Mouse (Mus musculus) heart, postnatal 0 days (tissue): Measurements from ENCODE around the gene Cep89. TPM values are rescaled to one million over a fixed set of nuclear protein-coding genes. Genes with fewer than 3 reads are reported as not detected.

Experiments used
- ATAC-seq: fragments of 200-750 bp; cut with Nextera tagmentation; 2 replicates; pipeline ENCODE4 v1.8.0; 2017; ENCODE audit warnings: low read depth, moderate number of reproducible peaks, moderate library complexity; ENCODE audit not compliant: insufficient read depth
- DNase-seq: peaks from one replicate; pipeline ENCODE4 v3.0.0-alpha.2; 2016; ENCODE audit warnings: low spot score
- H3K27ac ChIP-seq: fragments of 300-500 bp; sonication (generic); 2 replicates; pipeline ENCODE4 v1.5.1; 2014; ENCODE audit warnings: low read depth, mild to moderate bottlenecking
- H3K27me3 ChIP-seq: fragments of 300-500 bp; sonication (generic); 2 replicates; pipeline ENCODE4 v1.6.1; 2014; ENCODE audit warnings: low read length, mixed read lengths; ENCODE audit not compliant: control insufficient read depth, insufficient read depth
- H3K36me3 ChIP-seq: fragments of 300-500 bp; sonication (generic); replicated peaks from 2 replicates; pipeline ENCODE4 v1.6.1; 2014; ENCODE audit warnings: low read length, mixed read lengths; ENCODE audit not compliant: control insufficient read depth, insufficient read depth
- H3K4me1 ChIP-seq: fragments of 300-500 bp; sonication (generic); 2 replicates; pipeline ENCODE4 v1.6.1; 2014; ENCODE audit warnings: antibody characterized with exemption; ENCODE audit not compliant: control insufficient read depth, insufficient read depth
- H3K4me2 ChIP-seq: fragments of 300-500 bp; sonication (generic); 2 replicates; pipeline ENCODE4 v1.6.1; 2014; ENCODE audit warnings: low read depth, mild to moderate bottlenecking, low read length, moderate library complexity
- H3K4me3 ChIP-seq: fragments of 300-500 bp; sonication (generic); 2 replicates; pipeline ENCODE4 v1.5.1; 2014; ENCODE audit warnings: low read depth, low read length
- H3K9ac ChIP-seq: fragments of 300-500 bp; sonication (generic); replicated peaks from 2 replicates; pipeline ENCODE4 v1.6.1; 2014; ENCODE audit warnings: low read depth, low read length, mixed read lengths
- H3K9me3 ChIP-seq: fragments of 300-500 bp; sonication (generic); replicated peaks from 2 replicates; pipeline ENCODE4 v1.6.1; 2016; ENCODE audit warnings: low read length; ENCODE audit not compliant: control insufficient read depth
- CTCF ChIP-seq: IDR thresholded peaks from 2 replicates; pipeline ENCODE4 v1.5.1; 2016; ENCODE audit warnings: antibody characterized with exemption, control low read depth, low read depth
- EP300 ChIP-seq: IDR thresholded peaks from 2 replicates; pipeline ENCODE4 v1.6.1; 2016; ENCODE audit warnings: antibody characterized with exemption, low read depth
- WGBS: fragments of 180-500 bp; shearing (Covaris S2); extraction: QIAGEN DNeasy Blood & Tissue Kit; methylation state at CpG from one replicate; pipeline ENCODE4 v1.1.7; 2014; 5-methylcytosine and 5-hydroxymethylcytosine counted together
- polyA plus RNA-seq: library from polyadenylated mRNA; unstranded; fragments of >200 nt; fragmentation: Nextera tagmentation; extraction: Ambion mirVana; gene quantifications from 2 replicates; pipeline ENCODE4 v1.2.1, GENCODE M21; 2015
- total RNA-seq: library from RNA; depleted of rRNA; stranded (reverse); fragments of >200 nt; gene quantifications from 2 replicates; pipeline ENCODE4 v1.2.3, GENCODE M21; 2014; ENCODE audit warnings: low replicate concordance

Cep89 gene
- total and polyA plus RNA-seq, 2 experiments from 2014 or later: 22.7 to 34.4 TPM

DNA sequence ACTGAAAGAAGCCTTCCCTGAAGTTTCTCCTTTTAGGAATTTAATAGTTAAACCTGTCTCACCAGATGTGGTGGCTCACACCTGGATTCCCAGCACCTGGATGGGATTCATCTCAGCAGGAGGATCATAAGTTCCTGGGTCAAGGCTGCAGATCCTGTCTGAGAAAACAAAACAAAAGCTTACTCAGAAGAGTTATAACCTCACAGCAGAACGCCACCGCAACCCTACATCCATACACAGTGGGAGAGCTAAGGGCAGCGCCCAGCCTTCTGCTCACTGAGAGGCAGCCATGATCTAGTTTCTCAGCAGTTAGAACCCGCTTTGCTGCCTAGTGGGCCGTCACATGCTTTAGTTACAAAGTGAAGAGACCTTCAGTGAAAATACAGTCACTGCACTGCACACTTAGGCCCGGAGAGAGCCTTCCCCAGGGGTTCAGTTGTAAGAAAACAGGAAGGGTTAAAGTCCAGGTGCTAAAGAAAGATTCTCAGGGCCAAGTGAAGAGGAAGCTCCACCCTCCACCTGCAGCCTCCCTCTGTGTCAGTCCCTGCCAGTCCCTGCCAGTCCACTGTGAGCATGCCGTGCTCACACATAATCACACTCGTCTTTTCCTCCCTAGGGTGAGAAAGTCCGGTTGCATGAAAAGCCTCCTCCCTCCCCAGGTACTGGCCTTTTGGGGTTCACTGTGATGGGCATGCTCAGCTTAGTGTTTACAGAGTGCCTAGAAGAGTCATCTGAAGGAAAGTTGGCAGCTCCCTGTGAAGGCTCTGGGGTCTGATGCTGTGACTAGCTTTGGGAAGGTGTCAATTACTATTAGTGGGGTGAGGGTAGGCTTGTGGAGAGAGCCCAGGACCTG is 19.2 kb downstream of the Cep89 start:
- Histone ChIP-seq H3K36me3 (peaks cover 72% of the 10 kb centered on the region), H3K9ac (no peak overlapping the region), H3K27me3 (no peaks in the 10 kb centered on the region), H3K4me1 (no peaks in the 10 kb centered on the region), H3K27ac (no peak overlapping the region; the same call in 1 of the 2 replicates), H3K4me2 (no peak overlapping the region), H3K9me3 (no peaks in the 10 kb centered on the region), H3K4me3 (no peak overlapping the region)
- no peak for DNase-seq
- no peak for TF ChIP-seq CTCF
- TF ChIP-seq EP300: no peak
- WGBS: 79% methylated on average over 9 of the region's 9 CpGs
- ATAC-seq: no peak

DNA sequence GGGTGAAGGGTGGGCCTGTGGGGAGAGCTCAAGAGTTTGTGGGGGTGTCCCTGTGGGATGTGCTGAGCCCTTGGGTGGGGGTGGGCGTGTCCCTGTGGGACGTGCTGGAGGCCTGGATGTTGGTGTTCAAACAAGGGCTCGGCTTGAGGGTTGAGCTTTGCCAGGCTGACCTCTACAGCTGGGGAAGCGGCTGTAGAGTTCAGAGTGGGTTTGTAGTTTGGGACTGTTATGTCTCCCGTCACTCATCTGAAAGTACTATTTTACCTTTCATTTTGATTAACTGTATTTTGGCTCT is 19.8 kb downstream of the Cep89 start:
- no peaks in the 10 kb centered on the region for H3K27me3 ChIP-seq
- H3K36me3 ChIP-seq: peaks cover 74% of the 10 kb centered on the region
- no peak overlapping the region for H3K4me2 ChIP-seq
- 80% methylated on average over 5 of the region's 5 CpGs for WGBS
- H3K4me3 ChIP-seq: no peak overlapping the region
- no peak for DNase-seq
- no peak for ATAC-seq
- H3K4me1 ChIP-seq: no peaks in the 10 kb centered on the region
- no peaks in the 10 kb centered on the region for H3K9me3 ChIP-seq
- no peak overlapping the region for H3K27ac ChIP-seq
- no peak for TF ChIP-seq CTCF
- no peak for TF ChIP-seq EP300
- H3K9ac ChIP-seq: no peak overlapping the region

DNA sequence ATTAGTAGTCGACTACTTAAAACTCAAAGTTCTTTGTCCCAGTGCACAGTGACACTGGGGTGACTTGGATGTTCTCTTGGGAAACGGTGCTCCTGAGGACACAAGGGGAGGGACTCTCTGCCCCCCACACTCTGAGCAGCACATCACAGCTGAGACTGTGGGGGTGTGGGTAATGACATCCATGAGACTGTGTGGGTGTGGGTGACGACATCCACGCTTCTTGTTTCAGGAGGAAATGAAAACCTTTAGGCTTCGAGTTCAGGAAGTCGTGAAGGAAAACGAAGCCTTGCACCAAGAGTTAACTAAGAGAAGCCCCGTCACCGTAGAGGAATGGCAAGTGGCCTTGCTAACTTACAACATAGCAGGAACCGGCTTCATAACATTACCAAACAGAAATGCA is 26.2 kb downstream of the Cep89 start:
- no peak for DNase-seq
- Histone ChIP-seq H3K4me1 (no peaks in the 10 kb centered on the region), H3K4me3 (no peak overlapping the region), H3K9me3 (no peaks in the 10 kb centered on the region), H3K36me3 (peaks cover 69% of the 10 kb centered on the region), H3K9ac (no peak overlapping the region), H3K27ac (no peak overlapping the region), H3K27me3 (no peaks in the 10 kb centered on the region), H3K4me2 (no peak overlapping the region)
- TF ChIP-seq CTCF (no peak), EP300 (no peak)
- 79% methylated on average over 10 of the region's 10 CpGs for WGBS
- ATAC-seq: no peak

DNA sequence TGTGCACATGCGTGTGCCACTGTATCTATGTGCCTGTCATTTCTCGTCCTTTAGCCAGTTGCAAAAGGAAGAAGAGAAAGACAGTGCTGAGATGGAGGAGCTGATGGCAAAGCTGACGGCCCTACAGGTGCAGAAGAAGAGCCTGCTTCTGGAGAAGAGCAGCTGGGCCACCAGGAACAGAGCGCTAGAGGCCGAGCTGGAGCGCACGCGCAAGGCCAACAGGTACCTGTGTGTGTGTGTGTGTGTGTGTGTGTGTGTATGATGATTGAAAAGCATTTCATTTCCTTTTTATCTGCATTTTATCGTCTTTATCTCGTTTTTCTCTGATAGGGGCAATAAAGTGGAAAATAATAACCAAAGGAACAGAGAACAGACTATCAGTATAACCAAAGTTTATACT is 31.3 kb downstream of the Cep89 start:
- Histone ChIP-seq H3K27ac (no peak overlapping the region), H3K9ac (no peak overlapping the region), H3K4me3 (no peak overlapping the region), H3K4me2 (no peak overlapping the region), H3K4me1 (no peaks in the 10 kb centered on the region), H3K27me3 (no peaks in the 10 kb centered on the region), H3K9me3 (no peaks in the 10 kb centered on the region), H3K36me3 (peaks cover 75% of the 10 kb centered on the region)
- ATAC-seq: no peak
- DNase-seq: no peak
- WGBS: 91% methylated on average over 10 of the region's 10 CpGs
- no peak for TF ChIP-seq CTCF
- TF ChIP-seq EP300: no peak

DNA sequence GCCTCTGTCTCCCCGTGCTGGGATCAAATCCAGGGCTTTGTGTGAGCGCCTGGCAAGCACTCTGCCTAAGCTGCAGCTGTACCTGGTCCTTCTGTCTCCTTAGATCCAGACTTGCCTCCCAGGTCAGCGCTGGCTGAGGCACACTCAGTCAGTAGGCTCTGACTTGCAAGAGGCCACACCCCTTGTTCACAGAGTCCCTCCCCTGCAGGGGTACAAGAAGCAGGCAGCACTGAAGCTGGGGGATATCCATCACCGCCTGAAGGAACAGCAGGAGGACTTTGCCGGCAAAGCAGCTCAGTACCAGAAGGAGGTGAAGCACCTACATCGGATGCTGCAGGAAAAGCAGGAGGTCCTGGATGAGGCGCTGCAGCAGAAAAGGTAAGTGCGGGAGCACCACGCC is 38.4 kb downstream of the Cep89 start:
- no peak for DNase-seq
- no peaks in the 10 kb centered on the region for H3K4me1 ChIP-seq
- H3K4me3 ChIP-seq: no peak overlapping the region
- 83% methylated on average over 9 of the region's 9 CpGs for WGBS
- no peak overlapping the region for H3K27ac ChIP-seq
- H3K27me3 ChIP-seq: no peaks in the 10 kb centered on the region
- H3K9ac ChIP-seq: no peak overlapping the region
- no peak for ATAC-seq
- H3K4me2 ChIP-seq: no peak overlapping the region
- H3K9me3 ChIP-seq: no peaks in the 10 kb centered on the region
- H3K36me3 ChIP-seq: peaks cover 75% of the 10 kb centered on the region
- TF ChIP-seq EP300 (no peak), CTCF (no peak)

DNA sequence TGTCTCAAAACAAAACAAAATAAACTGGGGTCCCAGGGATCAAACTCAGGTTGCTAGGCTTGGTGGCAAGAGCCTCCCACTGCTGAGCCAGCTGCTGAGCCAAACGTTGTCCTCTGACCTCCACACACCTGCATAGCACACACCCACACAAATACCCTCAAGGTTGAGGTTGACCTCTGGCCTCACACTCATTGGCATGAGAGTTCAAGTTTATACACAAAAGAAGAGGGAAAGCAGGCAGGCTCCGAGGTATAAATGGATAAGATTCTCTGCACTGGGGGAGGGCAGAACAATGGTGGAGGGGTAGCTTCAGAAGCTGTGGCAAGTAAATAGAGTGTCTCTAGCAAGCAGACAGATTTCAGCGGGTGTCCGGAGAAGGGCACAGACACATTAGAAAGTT is 50.7 kb downstream of the Cep89 start:
- no peak overlapping the region for H3K27ac ChIP-seq
- H3K27me3 ChIP-seq: no peaks in the 10 kb centered on the region
- H3K9me3 ChIP-seq: no peaks in the 10 kb centered on the region
- no peaks in the 10 kb centered on the region for H3K4me1 ChIP-seq
- H3K36me3 ChIP-seq: no peaks in the 10 kb centered on the region
- TF ChIP-seq EP300 (no peak), CTCF (no peak)
- no peak overlapping the region for H3K9ac ChIP-seq
- H3K4me3 ChIP-seq: no peak overlapping the region
- ATAC-seq (no peak), DNase-seq (no peak)
- 60% methylated on average over 4 of the region's 4 CpGs for WGBS
- H3K4me2 ChIP-seq: no peak overlapping the region
